In genomic region chr2:35797998-35798397, GRCm38 (mm10) we compare ENCODE assay signal across 13 mouse cellular contexts.
"Had no signal": no experiment of that assay in that cellular context is flagged by ENCODE, and none has a peak within 500 bp of the region (broad histone marks: within the 10 kb centered on the region; RNA-seq: fewer than 3 reads in every experiment).

No protein-coding gene starts in this region.

- H3K4me1 ChIP-seq: limb, embryonic 13.5 days; midbrain, embryonic 10.5 days had no signal

- H3K27ac ChIP-seq: limb, embryonic 13.5 days; liver, embryonic 14.5 days; midbrain, embryonic 10.5 days; neural tube, embryonic 15.5 days had no signal

- H3K36me3 ChIP-seq: limb, embryonic 13.5 days; midbrain, embryonic 10.5 days; neural tube, embryonic 15.5 days had no signal

- H3K27me3 ChIP-seq: limb, embryonic 13.5 days; neural tube, embryonic 15.5 days had no signal

- DNase-seq: kidney, adult 11 months; kidney, postnatal 25 days; left cerebral cortex, postnatal 4 days; lung, adult 18-20 months; lung, postnatal 36 days; midbrain, embryonic 14.5 days; thymus, postnatal 36 days had no signal

- H3K9me3 ChIP-seq: limb, embryonic 13.5 days; neural tube, embryonic 15.5 days had no signal

- ATAC-seq: lung, postnatal 0 days had no signal

- H3K4me3 ChIP-seq: limb, embryonic 13.5 days; midbrain, embryonic 10.5 days; myocyte; neural tube, embryonic 15.5 days had no signal

- H3K9ac ChIP-seq: limb, embryonic 13.5 days; liver, embryonic 14.5 days; neural tube, embryonic 15.5 days had no signal

- H3K4me2 ChIP-seq: limb, embryonic 13.5 days; neural tube, embryonic 15.5 days had no signal
